Mouse (Mus musculus) CD4-positive, CD25-positive, alpha-beta regulatory T cell, adult 9 weeks (primary cell): ENCODE data around the gene Ndufs6. TPM values are rescaled to one million over a fixed set of nuclear protein-coding genes. Genes with fewer than 3 reads are reported as not detected.

Experiments used
- polyA plus RNA-seq: library from polyadenylated mRNA; unstranded; fragments of 100-300 nt; shearing (Covaris generic); gene quantifications from one replicate; pipeline ENCODE4 v1.2.1, GENCODE M21; 2017

The Ndufs6 gene
- polyA plus RNA-seq, result 224 TPM

DNA sequence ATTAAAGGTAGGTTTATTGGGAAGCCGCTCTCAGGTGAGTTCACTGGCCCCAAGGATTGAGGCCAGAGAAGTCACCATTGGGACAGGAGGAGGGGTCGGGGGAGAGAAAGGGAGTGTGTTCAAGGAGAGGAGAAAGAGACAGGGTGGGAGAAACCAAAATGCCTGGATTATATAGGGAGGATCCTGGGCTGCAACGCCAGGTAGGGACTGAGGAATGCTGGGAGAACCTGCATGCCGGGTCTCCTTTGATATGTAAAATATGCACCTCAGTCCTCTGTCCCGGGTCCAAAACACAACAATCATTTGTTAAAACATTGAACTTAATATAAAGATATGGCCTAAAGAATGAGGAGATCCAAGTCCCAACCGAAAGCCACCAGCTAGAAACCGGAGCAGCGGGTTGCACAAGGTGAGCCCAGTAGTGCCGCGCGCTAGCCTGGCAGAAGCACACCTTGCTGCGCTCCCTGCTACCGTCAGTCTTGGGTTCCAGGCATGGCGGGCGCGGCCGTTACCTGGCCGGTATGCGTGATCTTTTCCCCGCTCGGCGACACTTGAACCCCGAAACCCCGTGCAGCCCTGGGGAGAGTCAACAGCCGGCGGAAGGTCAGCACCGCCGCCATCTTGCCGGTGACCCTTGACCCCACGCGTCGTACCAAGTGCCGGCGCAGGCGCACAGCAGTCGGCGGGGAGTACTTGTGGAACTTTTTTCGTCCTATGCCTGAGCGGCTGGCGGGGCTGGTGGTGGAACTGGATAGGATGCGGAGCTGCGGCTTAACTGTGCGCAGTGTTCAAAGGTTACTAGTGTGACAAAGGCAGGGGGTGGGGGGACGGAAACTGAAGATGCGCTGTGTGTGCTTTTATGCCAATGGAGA is at the start of gene Ndufs6, which contains the start of gene Mrpl36:
Gene Ndufs6 (minus strand): TSS at position 716 of the 872 bp plus-strand sequence.
Gene Mrpl36 (plus strand): TSS at position 687 of the 872 bp plus-strand sequence.

Other genes starting within 250 kb of the Ndufs6 start
- not detected for gene Irx4, start 68.1 kb downstream of the Ndufs6 start, polyA plus RNA-seq
- 118 TPM for gene Mrpl36, start within 50 bp of the Ndufs6 start, polyA plus RNA-seq
- gene Lpcat1, start 138.7 kb upstream of the Ndufs6 start, polyA plus RNA-seq, result 23.9 TPM
- gene Slc6a3, start 208.2 kb upstream of the Ndufs6 start, polyA plus RNA-seq, result not detected